Mouse (Mus musculus) c-Kit-positive CD71-positive TER-119-negative erythroid progenitor cells, embryonic 14.5 days (primary cell): ENCODE results near the gene Arsb.
"Not testable (repeated sequence)": the region's sequence is repeated elsewhere in the genome, so short reads cannot be mapped to it uniquely, and the experiment has no call there.

Experiments
- DNase-seq: peaks from one replicate; pipeline ENCODE4 v3.0.0-alpha.2; 2013; ENCODE audit warnings: low read depth

The Arsb gene

DNA sequence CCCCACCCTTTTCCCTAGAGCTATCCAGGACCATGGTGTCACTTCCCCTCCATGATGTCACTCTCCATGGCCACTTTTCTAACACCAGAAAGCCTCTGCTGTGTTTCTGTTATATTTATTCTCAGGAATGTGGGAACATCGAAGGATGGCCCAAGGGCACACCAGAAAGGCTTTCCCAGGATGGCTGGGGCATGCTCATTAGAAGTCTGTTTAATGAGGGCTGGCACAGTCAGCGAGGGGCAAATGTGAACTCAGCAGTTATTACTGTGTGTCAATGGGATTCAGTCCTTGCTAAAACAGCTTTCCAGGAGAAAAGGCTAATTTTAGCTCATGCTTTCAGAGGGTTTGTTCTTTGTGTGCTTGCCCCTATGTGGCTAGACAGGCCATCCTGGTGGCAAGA lies 213.1 kb downstream of the Arsb start:
- DNase-seq: no peak

DNA sequence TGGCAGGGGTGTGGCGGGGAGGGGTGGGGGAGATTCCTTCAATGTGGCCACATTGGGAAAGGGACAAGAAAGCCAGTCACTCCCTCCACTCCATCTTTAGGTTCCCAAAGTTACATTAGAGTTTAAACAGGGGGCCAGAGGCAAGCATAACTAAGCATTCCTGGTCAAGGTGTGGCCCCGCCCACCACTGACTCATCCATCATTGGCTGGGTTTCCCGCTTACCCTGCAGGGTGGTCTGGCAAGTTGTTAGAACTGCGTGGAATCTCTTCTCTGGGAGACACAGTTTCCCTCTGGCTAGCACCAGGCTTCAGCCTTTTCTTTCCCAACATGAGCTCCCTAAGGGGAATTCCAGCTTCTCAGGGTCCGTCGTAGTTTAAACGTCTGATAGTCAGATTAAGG lies 213.8 kb downstream of the Arsb start:
- DNase-seq: no peak

DNA sequence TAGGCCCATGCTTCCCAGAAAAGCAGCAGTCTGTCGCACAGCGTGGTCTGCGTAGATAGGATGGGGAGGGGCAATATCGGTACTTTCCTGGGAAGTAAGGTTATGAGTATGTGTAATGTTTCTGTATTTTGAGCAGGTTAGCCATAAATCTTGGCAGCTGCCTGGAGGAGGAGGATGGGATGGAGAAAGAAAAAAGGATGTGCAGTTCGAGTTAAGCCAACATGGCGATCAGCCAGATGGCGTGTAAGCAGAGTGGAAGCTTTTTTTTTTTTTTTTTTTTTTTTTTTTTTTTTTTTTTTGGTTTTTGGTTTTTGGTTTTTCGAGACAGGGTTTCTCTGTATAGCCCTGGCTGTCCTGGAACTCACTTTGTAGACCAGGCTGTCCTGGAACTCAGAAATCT lies 214.3 kb downstream of the Arsb start:
- DNase-seq: not testable (repeated sequence)

DNA sequence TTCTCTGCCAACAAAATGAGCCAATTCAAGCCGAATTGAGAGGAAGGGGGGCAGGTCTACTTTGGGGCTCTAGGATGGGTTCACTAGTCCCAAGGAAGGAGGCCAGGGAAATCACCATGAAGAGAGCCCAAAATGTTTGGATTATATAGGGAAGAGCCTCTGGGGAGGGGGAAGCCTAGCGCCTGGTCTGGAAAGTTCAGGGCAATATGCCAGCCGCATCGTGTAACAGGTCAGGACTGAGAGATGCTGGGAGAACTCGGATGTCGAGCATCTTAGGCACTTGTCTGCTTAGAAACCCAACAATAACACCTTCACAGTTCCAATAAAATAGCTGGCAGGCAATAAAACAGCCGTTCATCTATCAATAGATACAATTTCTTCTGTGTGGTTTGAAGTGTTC lies 216.2 kb downstream of the Arsb start:
- no peak for DNase-seq

DNA sequence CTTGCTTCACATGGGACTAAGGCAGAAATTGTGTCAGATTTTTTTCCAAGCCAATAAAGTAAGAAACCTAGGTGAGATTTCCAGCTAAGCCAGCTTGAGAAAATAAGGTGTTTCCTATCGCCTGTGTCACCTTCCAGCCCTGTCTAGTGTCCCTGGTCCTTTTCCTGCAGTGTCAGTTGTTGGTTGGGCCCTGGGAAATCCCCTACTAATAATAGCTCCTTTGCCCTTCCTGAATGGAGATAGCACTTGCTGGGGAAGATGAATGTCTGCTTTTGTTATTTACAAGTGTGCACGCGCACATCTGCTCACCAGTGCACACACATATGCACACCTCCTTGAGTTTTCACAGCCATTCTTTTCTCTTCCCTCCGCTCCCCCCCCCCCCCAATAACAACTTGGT lies 217.8 kb downstream of the Arsb start:
- no peak for DNase-seq

DNA sequence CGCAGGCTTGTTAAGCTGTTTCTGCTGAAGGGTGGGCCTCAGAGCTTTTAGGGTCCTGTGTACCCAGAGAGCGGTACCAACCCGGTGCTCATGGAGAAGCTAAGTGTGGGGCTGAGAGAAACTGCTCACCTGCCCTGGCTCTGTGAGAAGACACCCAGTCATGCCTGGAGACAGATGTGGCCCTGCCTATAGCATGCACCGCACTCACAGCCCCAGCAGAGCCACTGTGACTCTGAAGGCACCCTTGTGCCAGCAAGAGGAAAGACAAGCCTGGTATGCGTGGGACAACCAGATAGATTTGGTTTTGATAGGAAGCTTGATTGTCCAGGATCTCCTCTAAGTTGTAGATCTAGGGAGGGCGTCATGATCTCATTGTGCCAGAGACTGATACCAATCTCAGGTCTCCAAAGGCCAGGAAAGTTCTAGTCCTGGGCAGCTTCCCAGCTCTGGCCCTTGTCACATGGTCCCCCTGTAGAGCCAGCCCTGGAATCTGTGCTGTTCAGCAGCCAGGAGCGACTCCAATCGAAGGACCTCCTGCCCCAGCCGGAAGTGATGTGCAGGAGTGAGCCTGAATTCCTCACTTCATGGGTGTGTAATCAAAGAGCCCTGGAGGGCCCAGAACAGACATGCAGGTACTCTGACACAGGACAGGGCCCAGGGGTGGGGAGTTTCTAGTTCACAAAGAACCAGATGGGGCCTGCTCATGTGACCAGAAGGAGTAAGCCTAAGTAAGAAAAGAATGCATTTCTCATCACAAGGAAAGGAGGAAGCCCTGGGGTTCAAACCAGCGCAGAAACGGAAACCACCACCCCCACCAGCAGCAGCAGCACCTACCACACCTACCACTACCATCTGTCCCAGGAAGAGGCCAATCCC lies 218.5 kb downstream of the Arsb start:
- no peak for DNase-seq

DNA sequence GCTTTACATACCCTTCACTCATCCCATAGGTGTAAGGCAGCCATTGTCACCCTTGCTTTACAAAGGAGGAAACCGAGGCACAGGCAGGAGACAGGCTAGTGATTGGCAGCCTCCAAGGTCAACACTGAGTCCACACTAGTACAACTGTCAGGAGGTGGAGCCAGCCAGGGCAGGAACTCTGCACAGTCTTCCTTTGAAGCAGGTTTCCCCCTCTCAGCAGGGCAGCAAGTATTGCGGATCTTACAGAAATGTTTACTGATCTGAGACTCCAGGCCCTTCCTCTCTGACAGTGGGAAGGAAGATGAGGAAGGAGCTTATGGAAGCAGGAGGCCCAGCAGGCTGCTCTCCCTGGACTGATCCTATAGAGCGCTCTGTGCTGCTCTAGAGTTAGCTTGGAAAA lies 219.4 kb downstream of the Arsb start:
- no peak for DNase-seq

DNA sequence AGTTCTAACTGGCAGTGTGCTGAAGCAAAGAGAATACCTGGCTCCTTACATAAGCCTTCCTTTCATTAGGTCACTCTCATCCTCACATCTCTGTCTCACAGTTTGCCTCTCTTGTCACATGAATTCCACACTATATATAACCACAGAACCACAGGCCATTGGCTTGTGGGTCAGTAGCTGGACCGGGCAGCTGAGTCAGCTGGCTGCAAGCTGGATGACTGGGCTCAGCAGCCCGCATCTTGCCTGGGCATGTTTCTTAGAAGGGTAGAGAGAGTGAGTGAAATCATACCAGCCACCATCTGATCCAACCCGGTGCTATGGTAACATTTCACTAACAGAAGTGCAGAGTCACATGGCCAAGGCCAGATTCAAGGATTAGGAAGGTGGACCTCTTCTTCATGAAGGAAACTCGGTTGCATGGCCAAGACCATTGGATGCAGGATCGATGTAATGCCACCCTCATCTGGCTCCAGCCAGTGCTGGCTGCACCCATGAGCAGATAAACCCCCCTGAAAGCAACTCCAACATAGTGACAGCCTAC lies 221.0 kb downstream of the Arsb start:
- DNase-seq: no peak
